Mouse (Mus musculus) heart, adult 8-10 months (tissue): ENCODE data around the gene Slc27a5. TPM values are rescaled to one million over a fixed set of nuclear protein-coding genes. Genes with fewer than 3 reads are reported as not detected.
A peak's percentile ranks its signal among the peaks of the same experiment; 100 is the strongest.

Experiments
- DNase-seq: peaks from one replicate; pipeline ENCODE4 v3.0.0; 2022; ENCODE audit warnings: low spot score
- total RNA-seq, 4 experiments: library from RNA; stranded (reverse); gene quantifications; 2 replicates each; pipeline ENCODE4 v1.2.4; 2022

Slc27a5 gene
- total RNA-seq, 4 experiments from 2014 or later: not detected

- DNase-seq: no peak
These were observed 12.3 kb downstream of the Slc27a5 start for GRCm38 (mm10) chr7:12985724-12986123.

- no peak for DNase-seq
These were observed 17.7 kb downstream of the Slc27a5 start for GRCm38 (mm10) chr7:12980291-12980690.

- no peak for DNase-seq
These were observed 18.2 kb downstream of the Slc27a5 start for GRCm38 (mm10) chr7:12979776-12980175.

- DNase-seq: no peak
These were observed 18.9 kb downstream of the Slc27a5 start for GRCm38 (mm10) chr7:12978931-12979722.

DNA sequence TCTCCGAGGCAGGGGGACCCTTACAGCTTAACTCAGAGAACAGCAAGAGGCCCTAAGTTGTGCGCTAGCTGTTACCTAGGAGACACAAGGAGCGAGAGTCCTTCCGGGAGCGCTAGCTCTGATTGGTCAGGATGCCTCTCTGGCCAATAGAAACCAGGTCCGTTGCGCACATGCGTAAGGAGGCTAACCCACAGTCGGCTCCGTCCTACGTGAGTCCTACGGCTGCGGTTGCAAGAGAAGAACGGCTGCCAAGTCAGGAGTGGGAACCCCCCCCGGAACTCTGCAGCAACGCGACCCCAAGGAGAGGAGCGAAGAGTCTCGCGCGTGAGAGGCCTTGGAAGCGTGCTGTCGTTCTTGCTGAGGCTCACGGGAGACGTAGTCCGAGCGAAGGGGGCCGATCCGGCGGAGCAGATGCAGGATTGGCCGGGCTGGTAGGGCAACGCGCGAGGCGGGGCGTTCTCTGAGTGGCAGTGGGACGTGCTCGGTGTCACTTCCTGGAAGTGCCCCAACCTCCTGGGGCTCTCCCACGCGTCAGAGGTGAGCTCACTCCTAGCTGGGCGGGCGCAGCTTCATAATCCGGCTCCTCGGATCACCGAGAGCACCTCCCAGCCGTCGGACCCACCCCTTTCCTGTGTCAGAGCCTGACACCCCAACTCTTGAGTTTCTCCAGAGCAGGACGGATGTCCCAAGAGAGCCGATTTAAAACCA, 20.2 kb downstream of the Slc27a5 start, which contains the start of gene Zfp446:
Zfp446 (plus strand) TSS at position 167 of the 708 bp plus-strand sequence.
- DNase-seq: peak; percentile 99

DNA sequence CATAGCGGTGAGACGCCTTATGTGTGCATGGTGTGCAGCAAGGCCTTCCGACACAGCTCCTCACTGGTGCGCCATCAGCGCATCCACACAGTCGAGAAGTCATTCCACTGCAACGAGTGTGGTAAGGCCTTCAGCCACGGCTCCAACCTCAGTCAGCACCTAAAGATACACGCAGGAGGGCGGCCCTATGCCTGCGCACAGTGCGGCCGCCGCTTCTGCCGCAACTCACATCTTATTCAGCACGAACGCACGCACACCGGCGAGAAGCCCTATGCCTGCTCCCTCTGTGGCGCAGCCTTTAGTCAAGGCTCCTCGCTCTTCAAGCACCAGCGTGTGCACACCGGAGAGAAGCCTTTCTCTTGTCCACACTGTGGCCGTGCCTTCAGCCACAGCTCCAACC, 27.1 kb downstream of the Slc27a5 start:
- no peak for DNase-seq

GRCm38 (mm10) chr7:12966104-12966845, 31.7 kb downstream of the Slc27a5 start:
- DNase-seq: no peak

DNA sequence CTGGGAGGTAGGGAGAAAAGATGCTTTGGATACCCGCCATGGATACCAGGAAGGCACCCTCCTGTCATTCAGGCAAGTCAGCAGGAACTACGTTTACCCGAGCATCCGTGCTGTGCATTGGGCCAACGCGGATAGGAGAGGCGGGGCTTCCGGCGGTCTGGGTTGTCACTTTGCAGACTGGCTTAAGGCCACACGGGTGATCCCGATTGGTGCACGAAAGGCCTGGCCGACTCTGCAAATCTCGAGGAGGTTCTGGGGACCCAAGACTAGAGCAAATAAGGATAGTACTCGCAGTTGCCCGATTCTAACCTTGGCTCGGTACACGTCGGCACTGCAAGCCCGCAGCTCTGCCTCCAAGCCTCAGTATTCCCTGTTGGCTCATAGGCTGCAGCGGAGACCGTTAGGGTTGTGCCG, 32.3 kb downstream of the Slc27a5 start, which contains the start of gene Zfp324:
Zfp324 (plus strand) TSS at position 161 of the 414 bp plus-strand sequence.
- DNase-seq: peak; percentile 94

- peak; percentile 48 for DNase-seq
These were observed 36.4 kb downstream of the Slc27a5 start for GRCm38 (mm10) chr7:12961511-12962141.

- DNase-seq: no peak
These were observed 38.3 kb downstream of the Slc27a5 start for GRCm38 (mm10) chr7:12959718-12960117.

GRCm38 (mm10) chr7:12958948-12959347, 39.0 kb downstream of the Slc27a5 start:
- DNase-seq: no peak

- DNase-seq: no peak
These were observed 40.5 kb downstream of the Slc27a5 start for GRCm38 (mm10) chr7:12957511-12957910.

- DNase-seq: no peak
These were observed 43.1 kb downstream of the Slc27a5 start for GRCm38 (mm10) chr7:12954896-12955295.

- DNase-seq: no peak
These were observed 48.1 kb downstream of the Slc27a5 start for GRCm38 (mm10) chr7:12949872-12950229.

DNA sequence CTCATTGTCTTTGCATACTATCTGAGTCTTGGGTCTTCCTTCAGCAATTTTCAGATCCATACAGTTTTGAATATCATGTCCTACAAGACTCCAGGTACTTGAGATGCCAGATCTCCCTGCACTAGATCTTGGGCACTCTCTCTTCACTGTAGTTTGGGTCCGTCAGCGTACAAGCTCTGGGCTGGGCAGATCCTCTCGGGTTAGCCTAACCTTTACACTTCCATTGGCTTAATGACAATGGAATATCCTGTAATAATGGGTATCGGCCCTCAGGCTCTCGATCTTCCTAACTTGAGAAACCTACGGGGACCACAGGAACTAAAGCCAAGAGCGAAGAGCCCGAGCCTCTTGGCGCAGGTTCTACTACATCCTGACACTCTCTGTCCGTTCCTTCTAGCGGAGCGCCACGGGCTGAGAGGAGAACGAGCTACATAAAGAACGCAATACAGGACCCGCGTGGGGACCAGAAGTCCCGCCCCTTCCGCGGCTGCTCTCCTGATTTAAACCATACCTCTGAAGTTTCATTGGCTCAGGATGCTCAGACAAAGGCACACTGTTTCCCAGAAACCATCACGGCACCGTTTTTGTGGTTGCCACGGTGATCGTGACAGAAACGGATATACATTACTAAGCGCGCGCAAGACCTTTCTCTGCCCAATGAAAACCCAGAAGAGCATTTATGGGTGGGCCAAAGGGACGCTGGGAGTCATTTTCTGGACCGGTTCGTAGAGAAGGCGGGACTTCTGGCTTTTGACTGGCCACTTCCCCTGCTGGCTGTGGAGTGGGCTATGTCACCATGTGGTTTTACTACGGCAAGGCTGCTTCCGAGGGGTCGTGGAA, 48.7 kb downstream of the Slc27a5 start:
- peak; percentile 98 for DNase-seq

GRCm38 (mm10) chr7:12943488-12943887, 54.5 kb downstream of the Slc27a5 start:
- no peak for DNase-seq

DNA sequence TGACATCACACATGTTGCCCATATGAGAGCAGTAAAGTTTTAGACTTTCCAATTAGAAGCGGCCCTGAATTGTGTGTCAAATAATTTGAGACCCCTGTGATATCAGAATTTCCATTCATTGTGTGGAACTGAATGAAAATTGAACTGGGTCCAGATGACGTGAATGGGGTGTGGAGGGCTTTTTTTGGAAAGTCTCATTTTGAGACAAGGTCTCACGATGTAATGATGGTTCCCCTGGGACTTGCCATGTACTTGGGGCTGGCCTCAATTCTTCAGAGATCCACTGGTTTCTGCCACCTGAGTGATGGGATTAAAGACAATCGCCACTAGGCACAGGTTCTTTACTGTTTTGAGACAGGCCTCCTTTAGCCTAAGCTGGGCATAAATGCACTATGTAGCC, 57.4 kb downstream of the Slc27a5 start:
- no peak for DNase-seq
